In the genomic region with DNA sequence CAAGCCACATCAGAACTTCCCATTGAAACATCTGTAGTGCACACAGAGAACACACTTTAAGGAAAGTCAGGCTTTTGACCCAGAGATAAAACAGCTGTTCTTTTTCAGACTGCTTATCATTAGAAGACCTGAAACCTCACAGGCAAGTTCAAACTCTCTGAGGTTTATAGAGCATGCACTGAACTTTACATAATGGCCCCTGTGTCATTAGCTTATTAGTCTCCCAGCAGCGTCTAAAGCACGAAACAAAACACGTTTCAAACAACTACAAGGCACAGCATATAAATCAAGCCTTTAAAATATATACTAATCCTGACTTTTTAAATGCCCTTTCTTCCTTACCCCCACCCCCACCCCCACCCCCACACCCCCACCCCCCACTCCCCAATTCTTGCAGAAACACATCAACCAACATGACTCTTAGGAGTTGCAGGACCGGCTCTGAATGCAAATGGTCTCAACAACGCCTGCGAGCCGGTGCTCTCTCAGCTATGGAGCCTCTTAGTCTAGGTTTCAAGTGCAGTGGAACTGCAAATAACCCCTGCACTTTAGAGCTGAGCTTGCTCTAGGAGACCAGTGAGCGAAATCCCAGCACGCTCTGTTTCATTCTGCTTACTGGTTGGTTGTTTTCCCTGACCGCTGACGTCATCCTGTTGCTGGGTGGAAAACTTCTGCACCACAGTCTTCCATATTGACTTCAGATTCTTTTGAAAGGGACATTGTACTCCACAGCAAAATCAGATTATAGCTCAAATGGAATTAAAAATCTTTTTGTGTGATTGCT, we compare ENCODE assay signal across 8 mouse cellular contexts. TPM values are rescaled to one million over a fixed set of nuclear protein-coding genes. Genes with fewer than 3 reads are reported as not detected.
DNase-seq lines count a peak whose midpoint lies in the region; ATAC-seq and TF ChIP-seq lines count a peak whose summit lies in the region.

No protein-coding gene starts in this region.

- no peaks in the 10 kb centered on the region for H3K9me3 ChIP-seq in forebrain, embryonic 13.5 days (replicated peaks)
- no peaks in the 10 kb centered on the region for H3K9me3 ChIP-seq in intestine, postnatal 0 days (ENCODE audit: control insufficient read depth)
- no peaks in the 10 kb centered on the region for H3K9me3 ChIP-seq in limb, embryonic 14.5 days (ENCODE audit: control insufficient read depth, low read length)
- H3K9me3 ChIP-seq in neural tube, embryonic 12.5 days: no peaks in the 10 kb centered on the region

- DNase-seq in right cerebral cortex, adult 18-20 months: peak; percentile 26
- DNase-seq in right cerebral cortex, postnatal 25 days: no peak
- DNase-seq in limb, embryonic 14.5 days (ENCODE audit: low spot score): peak; percentile 82
- DNase-seq in cerebellum, adult 18-20 months: no peak
- DNase-seq in spleen, adult 18-20 months: no peak

- no peak overlapping the region for H3K9ac ChIP-seq in forebrain, embryonic 13.5 days
- H3K9ac ChIP-seq in intestine, postnatal 0 days (ENCODE audit: low read depth, low read length): no peak overlapping the region
- H3K9ac ChIP-seq in limb, embryonic 14.5 days (ENCODE audit: low read depth, low read length, severe bottlenecking): no peak overlapping the region
- no peak overlapping the region for H3K9ac ChIP-seq in neural tube, embryonic 12.5 days

- WGBS in forebrain, embryonic 13.5 days: 16% methylated on average over 11 of the region's 11 CpGs
- 21% methylated on average over 11 of the region's 11 CpGs for WGBS in intestine, postnatal 0 days
- 11% methylated on average over 11 of the region's 11 CpGs for WGBS in limb, embryonic 14.5 days
- 14% methylated on average over 11 of the region's 11 CpGs for WGBS in neural tube, embryonic 12.5 days

- TF ChIP-seq CTCF in intestine, postnatal 0 days (IDR thresholded peaks at IDR 0.05; ENCODE audit: low read depth): no peak

- H3K4me2 ChIP-seq in forebrain, embryonic 13.5 days: peak overlapping the region; percentile 24; the same call in 1 of the 2 replicates
- H3K4me2 ChIP-seq in intestine, postnatal 0 days (replicated peaks; ENCODE audit: low read depth): no peak overlapping the region
- 0 out of 2 replicates have a peak overlapping the region, but pooled peaks have one; percentile 14 for H3K4me2 ChIP-seq in limb, embryonic 14.5 days (replicated peaks; ENCODE audit: low read depth, low read length, severe bottlenecking)
- peak overlapping the region; percentile 40 for H3K4me2 ChIP-seq in neural tube, embryonic 12.5 days (replicated peaks)

- ATAC-seq in forebrain, embryonic 13.5 days: peak; percentile 69
- ATAC-seq in intestine, postnatal 0 days: peak; percentile 57
- ATAC-seq in limb, embryonic 14.5 days (ENCODE audit: low FRiP score, low read depth): peak; percentile 84
- peak; percentile 78 for ATAC-seq in neural tube, embryonic 12.5 days (ENCODE audit: low FRiP score, low read depth)

- no peak overlapping the region for H3K27ac ChIP-seq in forebrain, embryonic 13.5 days
- H3K27ac ChIP-seq in intestine, postnatal 0 days (ENCODE audit: low read depth, low read length): no peak overlapping the region
- H3K27ac ChIP-seq in limb, embryonic 14.5 days (replicated peaks; ENCODE audit: low read depth, low read length): peak overlapping the region; percentile 40; the same call in 1 of the 2 replicates
- 0 out of 2 replicates have a peak overlapping the region, but pooled peaks have one; percentile 15 for H3K27ac ChIP-seq in neural tube, embryonic 12.5 days

- no peaks in the 10 kb centered on the region for H3K36me3 ChIP-seq in forebrain, embryonic 13.5 days (ENCODE audit: poor library complexity, severe bottlenecking)
- H3K36me3 ChIP-seq in intestine, postnatal 0 days (ENCODE audit: control insufficient read depth, insufficient read depth): no peaks in the 10 kb centered on the region
- H3K36me3 ChIP-seq in limb, embryonic 14.5 days (ENCODE audit: control insufficient read depth, insufficient read depth, low read length): no peaks in the 10 kb centered on the region
- no peaks in the 10 kb centered on the region for H3K36me3 ChIP-seq in neural tube, embryonic 12.5 days

- no peaks in the 10 kb centered on the region for H3K27me3 ChIP-seq in forebrain, embryonic 13.5 days
- H3K27me3 ChIP-seq in intestine, postnatal 0 days (replicated peaks; ENCODE audit: control insufficient read depth, insufficient read depth, low read length): no peaks in the 10 kb centered on the region
- H3K27me3 ChIP-seq in limb, embryonic 14.5 days (ENCODE audit: control insufficient read depth, insufficient read depth, low read length): no peaks in the 10 kb centered on the region
- no peaks in the 10 kb centered on the region; the same call in 1 of the 2 replicates for H3K27me3 ChIP-seq in neural tube, embryonic 12.5 days (replicated peaks)

- no peak overlapping the region for H3K4me3 ChIP-seq in forebrain, embryonic 13.5 days
- H3K4me3 ChIP-seq in intestine, postnatal 0 days (ENCODE audit: low read depth, low read length): no peak overlapping the region
- H3K4me3 ChIP-seq in limb, embryonic 14.5 days (replicated peaks; ENCODE audit: low read length): no peak overlapping the region
- no peak overlapping the region for H3K4me3 ChIP-seq in neural tube, embryonic 12.5 days

- H3K4me1 ChIP-seq in forebrain, embryonic 13.5 days: peaks cover 18% of the 10 kb centered on the region
- no peaks in the 10 kb centered on the region for H3K4me1 ChIP-seq in intestine, postnatal 0 days (replicated peaks; ENCODE audit: control insufficient read depth, insufficient read depth, low read length)
- peaks cover 20% of the 10 kb centered on the region for H3K4me1 ChIP-seq in limb, embryonic 14.5 days (ENCODE audit: control insufficient read depth, insufficient read depth, low read length)
- peaks cover 30% of the 10 kb centered on the region for H3K4me1 ChIP-seq in neural tube, embryonic 12.5 days

- TF ChIP-seq POLR2A in limb, embryonic 14.5 days (IDR thresholded peaks at IDR 0.05; ENCODE audit: borderline replicate concordance, extremely low read depth, insufficient read depth, insufficient read length): no peak

RNA-seq across cellular contexts. Expression of a gene that starts 28.7 kb away (rescaled TPM):
- polyA plus RNA-seq in forebrain, embryonic 13.5 days (2015; fragmentation: Nextera tagmentation; extraction: Ambion mirVana): 15.5 and 16.2 TPM in 2 replicates
- polyA plus RNA-seq in intestine, postnatal 0 days (2015; fragmentation: Nextera tagmentation; extraction: Ambion mirVana): 5.5 and 5.6 TPM in 2 replicates
- polyA plus RNA-seq in limb, embryonic 14.5 days (2012; rRNA removed): 25.3 and 28.1 TPM in 2 replicates
- polyA plus RNA-seq in limb, embryonic 14.5 days (2014; fragmentation: Nextera tagmentation; extraction: Ambion mirVana): 21.1 and 31.5 TPM in 2 replicates
- polyA plus RNA-seq in neural tube, embryonic 12.5 days (2016; fragmentation: Nextera tagmentation; extraction: Ambion mirVana): 19.7 and 24.3 TPM in 2 replicates

Comparison
In these comparisons a context has a peak if more than half of its experiments do, and no peak if none do; other contexts are left out.
1. DNase-seq: peak in right cerebral cortex, adult 18-20 months (single experiment) and limb, embryonic 14.5 days (single experiment); none in right cerebral cortex, postnatal 25 days (single experiment), cerebellum, adult 18-20 months (0 of 2) and spleen, adult 18-20 months (0 of 2).
2. H3K27ac ChIP-seq: peak in limb, embryonic 14.5 days (single experiment) and neural tube, embryonic 12.5 days (single experiment); none in forebrain, embryonic 13.5 days (single experiment) and intestine, postnatal 0 days (single experiment).
3. Peak in every context shown above with its lines, with median percentiles within 50 percentile points of each other: ATAC-seq.